Mouse (Mus musculus): ENCODE measurements around the gene Ablim2.

Ablim2 gene

DNA sequence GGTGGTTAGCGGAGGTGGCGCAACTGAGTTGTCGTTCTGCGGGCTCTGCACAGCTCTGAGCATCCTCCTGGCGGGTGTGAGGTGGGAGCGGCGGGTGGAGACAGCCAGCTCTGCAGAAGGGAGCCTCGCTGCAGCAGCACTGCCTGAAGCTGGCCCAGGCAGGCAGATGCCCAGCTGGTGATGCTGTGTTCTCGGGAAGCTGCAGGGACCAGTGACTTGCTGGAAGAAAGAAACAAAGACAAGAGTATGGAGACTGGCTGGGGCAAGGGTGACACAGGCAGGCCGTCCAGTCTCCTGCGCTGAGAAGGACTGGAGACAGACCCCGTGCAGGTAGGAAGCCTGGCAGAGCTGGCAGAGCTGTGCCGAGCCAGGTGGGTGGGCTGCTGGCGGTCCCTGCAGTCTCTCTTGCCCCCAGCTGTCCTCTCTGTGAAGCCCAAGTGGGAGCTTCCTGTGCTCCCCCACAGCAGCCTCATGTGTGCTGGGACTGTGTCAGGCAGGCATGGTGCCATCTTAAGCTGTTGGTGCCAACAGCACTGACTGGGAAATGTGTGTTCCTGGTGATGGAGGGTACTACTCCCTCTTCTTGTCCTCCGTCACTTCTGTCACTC lies 56.8 kb downstream of the Ablim2 start:
- peak; percentile 82 for DNase-seq (ENCODE audit: low spot score)

DNA sequence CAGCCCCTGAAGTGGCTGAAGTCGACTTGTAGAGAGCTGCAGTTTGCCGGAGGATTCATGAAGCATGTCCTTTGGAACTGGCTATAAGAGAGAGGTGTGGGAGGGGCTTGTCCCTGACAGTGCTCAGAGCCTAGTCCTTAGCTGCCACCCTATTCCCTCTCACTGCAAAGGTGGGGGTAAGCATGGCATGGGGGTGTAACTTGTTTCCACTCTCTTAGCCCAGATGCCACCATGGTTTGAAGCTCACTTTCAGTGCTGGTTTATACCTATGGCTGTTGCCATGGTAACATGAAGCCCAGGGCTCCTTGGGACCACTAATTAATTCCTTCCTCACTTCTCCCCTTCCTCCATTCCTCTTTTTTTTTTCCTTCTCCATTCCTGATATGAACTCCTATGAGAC lies 57.4 kb downstream of the Ablim2 start:
- no peak for DNase-seq (ENCODE audit: low spot score)

- no peak for DNase-seq (ENCODE audit: low spot score)
Measured at GRCm38 (mm10) chr5:35817266-35817665, 59.6 kb downstream of the Ablim2 start.

DNA sequence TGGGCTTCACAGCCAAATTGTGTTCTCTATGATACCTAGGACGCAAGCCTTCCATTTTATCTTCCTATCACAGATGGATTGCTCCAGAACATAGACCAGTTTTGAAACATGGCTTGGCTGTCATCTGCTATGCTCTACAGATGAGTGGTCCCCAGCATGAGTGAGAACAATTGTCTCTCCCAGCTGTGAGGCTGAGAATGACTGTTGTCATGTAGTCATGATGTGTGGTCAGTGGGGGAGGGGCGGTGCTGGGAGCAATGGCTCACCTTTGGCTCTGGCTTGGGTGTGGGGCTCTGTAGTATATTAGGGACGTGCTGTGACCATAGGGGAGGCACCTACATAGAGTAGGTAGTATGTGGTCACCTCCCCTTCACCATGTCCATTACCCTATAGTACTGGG lies 60.2 kb downstream of the Ablim2 start:
- no peak for DNase-seq (ENCODE audit: low spot score)

DNA sequence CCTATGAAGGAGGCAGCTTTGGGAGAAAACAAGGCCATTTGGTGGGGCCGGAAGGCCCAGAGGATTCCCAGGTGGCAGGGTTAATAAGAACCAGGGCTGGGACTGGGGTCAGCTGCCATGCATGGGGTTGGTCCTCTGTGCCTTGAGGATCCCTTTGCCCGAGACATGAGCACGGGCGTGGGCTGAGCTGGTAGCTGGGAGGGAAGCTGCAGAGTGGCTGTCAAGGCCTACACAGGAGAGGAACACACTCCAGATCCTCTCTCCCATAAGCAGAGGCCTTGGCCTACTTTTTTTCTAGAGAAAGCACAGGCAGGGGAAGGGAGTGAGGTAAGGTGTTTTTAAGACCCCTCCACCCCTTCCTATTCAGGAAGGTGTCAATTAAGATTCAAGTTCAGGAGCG lies 65.0 kb downstream of the Ablim2 start:
- no peak for DNase-seq (ENCODE audit: low spot score)

DNA sequence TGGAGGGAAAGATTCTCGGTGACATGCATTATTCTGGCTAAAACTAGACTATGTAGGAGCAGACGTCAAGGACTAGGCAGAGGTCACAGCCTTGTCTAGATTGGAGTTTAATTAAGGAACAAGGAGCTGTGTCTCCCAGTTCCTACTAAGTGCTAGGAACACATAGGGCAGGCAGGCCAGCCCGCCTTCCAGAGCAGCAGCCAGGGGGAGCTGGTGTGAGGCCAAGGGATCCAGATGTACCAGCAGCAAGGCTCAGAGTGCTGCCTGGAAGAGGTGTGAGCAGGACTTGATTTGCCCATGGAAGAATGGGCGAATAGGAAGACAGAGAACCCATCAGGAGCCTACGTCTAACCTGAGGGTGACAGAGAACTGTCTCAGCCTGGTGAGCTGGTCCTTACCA lies 68.8 kb downstream of the Ablim2 start:
- DNase-seq (ENCODE audit: low spot score): peak; percentile 28

- peak; percentile 76 for DNase-seq (ENCODE audit: low spot score)
Measured at GRCm38 (mm10) chr5:35827075-35827474, 69.4 kb downstream of the Ablim2 start.

- peak; percentile 30 for DNase-seq (ENCODE audit: low spot score)
Measured at GRCm38 (mm10) chr5:35827856-35828255, 70.2 kb downstream of the Ablim2 start.

- DNase-seq (ENCODE audit: low spot score): peak; percentile 70
Measured at GRCm38 (mm10) chr5:35830101-35830500, 72.4 kb downstream of the Ablim2 start.

GRCm38 (mm10) chr5:35833881-35834280 lies 76.2 kb downstream of the Ablim2 start:
- DNase-seq (ENCODE audit: low spot score): no peak

DNA sequence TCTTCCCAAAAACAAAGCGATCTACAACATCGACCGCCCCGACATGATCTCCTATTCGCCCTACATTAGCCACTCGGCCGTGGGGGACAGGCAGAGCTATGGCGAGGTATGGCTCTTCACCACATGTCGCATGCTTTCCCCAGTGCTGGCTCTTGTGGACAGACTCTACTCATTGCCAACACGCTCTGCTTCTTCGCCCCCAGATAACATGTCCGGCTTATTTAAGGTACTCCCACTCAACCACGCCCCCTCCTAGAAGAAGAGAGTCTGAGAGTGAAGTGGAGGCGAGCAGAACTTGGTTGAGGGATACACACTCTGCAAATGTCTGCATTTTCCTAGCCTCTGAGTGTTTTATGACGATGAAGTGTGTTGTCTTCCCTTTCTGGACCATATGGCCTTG lies 79.3 kb downstream of the Ablim2 start:
- no peak for DNase-seq (ENCODE audit: low spot score)

DNA sequence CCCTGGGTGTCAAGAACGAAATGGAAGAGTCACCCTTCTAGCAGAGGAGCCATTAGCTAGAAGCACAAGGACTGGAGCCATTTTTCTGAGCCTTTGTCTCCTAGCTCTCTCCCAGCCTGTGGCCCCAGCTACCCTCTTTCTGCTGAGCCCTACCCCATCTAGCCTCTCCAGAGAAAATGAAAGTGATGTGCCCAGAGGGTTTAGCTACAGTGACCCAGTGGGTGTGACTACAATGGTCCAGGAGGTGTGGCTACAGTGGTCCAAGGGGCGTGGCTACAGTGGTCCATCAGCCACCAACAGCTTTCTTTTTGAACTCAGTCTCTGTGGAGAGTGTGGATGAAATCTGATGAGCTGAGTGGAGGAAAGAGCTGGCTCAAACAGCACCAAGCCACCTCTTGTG lies 81.6 kb downstream of the Ablim2 start:
- DNase-seq (ENCODE audit: low spot score): no peak

- no peak for DNase-seq (ENCODE audit: low spot score)
Measured at GRCm38 (mm10) chr5:35851485-35851884, 93.8 kb downstream of the Ablim2 start.

GRCm38 (mm10) chr5:35853463-35853862 lies 95.8 kb downstream of the Ablim2 start:
- DNase-seq (ENCODE audit: low spot score): no peak

GRCm38 (mm10) chr5:35856245-35856644 lies 98.6 kb downstream of the Ablim2 start:
- DNase-seq (ENCODE audit: low spot score): peak; percentile 32

- peak; percentile 65 for DNase-seq (ENCODE audit: low spot score)
Measured at GRCm38 (mm10) chr5:35858069-35858468, 100.4 kb downstream of the Ablim2 start.

GRCm38 (mm10) chr5:35861456-35861855 lies 103.8 kb downstream of the Ablim2 start:
- no peak for DNase-seq (ENCODE audit: low spot score)

DNA sequence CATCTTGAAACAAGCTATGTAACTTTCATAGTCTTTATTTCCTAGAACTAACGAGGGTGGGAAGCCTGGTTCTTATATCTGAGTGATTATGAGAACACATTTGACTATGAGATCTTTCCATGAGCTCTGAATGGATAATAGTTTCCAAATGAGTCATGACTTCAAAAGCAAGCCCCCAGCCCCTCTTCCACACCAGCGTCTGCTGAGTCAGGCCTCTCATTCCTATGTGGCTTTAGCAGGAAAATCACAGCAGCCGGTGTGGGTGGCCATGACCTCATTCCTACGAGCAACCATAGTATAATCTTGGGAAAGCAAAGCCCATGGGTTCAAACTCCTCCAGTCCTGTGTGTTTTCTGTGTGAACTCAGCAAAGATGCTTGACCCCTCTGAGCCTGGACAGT lies 112.3 kb downstream of the Ablim2 start:
- no peak for DNase-seq (ENCODE audit: low spot score)

- peak; percentile 80 for DNase-seq (ENCODE audit: low spot score)
Measured at GRCm38 (mm10) chr5:35870408-35871012, 112.8 kb downstream of the Ablim2 start.

DNA sequence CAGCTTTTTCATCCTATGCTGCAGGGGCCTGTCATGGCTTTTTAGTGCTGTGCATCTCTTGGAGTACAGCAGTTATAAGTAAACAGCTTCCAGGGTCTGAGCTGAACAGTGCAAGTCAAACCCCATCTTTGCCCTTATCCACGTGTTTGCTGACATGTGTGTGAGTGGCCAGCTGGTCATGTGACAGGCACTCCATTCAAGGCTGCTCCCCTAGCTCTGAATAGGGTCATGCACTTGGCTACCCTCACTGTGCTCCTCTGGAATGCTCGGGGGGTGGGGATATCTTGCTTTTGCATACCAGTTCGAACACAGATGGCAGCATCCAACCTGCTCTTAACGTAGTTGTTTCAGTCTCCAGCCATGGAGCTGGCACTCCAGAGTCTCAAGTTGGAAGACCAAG lies 115.7 kb downstream of the Ablim2 start:
- no peak for DNase-seq (ENCODE audit: low spot score)

DNA sequence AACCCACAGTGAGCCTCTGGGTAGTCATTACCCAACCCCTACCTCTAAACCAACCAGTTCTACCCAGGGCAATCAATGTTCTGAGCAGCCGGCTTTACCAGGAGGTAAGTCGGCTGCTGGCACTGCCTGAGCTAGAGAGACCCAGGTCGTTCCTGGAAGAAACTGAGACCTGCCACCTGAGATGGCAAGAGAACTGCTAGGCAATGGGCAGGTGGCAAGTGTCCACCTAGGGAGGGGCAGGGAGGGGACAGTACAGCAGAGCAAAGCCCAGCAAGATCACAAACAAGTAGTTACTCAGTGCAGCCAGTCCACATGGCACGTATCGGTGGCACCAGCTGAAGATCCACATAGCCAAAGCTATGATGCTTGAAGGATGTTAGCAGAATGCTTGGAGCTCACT lies 118.6 kb downstream of the Ablim2 start:
- no peak for DNase-seq (ENCODE audit: low spot score)

- DNase-seq (ENCODE audit: low spot score): peak; percentile 79
Measured at GRCm38 (mm10) chr5:35879199-35879598, 121.5 kb downstream of the Ablim2 start.

DNA sequence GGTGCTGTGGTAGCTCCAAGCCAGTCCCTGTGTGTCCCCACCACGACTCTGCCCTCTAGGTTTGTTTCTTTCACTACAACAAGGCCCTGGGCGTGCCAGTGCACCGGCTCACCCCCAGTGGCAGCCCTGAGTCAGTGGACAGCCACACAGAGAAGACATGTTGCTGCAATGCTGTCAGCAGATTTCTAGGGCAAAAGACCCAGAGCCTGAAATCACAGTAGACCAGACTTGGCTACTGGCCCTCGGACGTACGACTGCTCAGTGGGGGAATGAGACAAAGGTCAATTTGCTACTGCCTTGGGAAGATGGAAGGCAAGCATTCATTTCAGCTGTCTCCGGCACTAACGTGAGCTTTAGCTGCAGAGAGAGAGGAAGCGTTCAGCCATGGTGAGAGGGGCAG lies 124.7 kb downstream of the Ablim2 start:
- DNase-seq (ENCODE audit: low spot score): no peak

DNA sequence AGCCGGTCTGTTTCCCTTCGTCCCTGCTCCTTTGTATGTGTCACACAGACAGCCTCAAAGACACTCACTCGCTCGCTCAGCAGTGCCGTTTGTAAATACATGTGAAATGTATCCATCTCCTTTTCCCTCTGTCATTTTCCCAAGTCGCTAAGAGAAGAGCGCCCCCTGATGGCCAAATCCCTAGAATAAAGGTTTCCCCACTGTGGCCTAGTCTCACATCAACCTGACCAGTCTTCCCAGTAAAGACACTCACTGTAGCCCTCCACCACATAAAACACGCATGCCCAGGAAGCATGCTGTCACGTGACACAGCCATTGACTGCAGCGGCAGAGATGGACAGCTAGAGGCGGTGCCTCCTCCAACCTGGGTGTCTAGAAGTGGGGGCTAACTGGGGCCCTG lies 126.6 kb downstream of the Ablim2 start:
- DNase-seq (ENCODE audit: low spot score): peak; percentile 76
